Mouse (Mus musculus): ENCODE measurements at regions not wholly inside any gene's neighbourhood (a gene's known extent, or its start where the extent isn't known, plus 50 kb on each side); places are given as distances from the start of the nearest gene placed in this dataset.

DNA sequence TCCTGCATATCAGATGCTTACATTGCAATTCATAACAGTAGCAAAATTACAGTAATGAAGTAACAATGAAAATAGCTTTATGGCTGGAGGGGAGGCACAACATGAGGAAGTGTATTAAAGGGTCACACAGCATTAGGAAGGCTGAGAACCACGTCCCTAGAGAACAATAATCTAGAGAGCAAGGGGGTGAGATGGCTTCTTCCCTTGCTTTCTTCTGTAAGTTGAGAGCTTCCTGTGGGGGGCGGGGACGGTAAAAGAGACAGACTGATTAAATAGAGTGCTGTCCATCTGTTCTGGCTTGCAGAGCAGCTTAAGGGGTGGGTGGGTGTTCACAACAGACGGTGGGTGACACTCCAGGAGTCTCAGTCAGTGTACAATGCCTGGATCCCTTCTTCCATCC lies 68.2 kb upstream of the Lrpprc start:
- TF ChIP-seq POLR2A (IDR thresholded peaks at IDR 0.05; ENCODE audit: extremely low read depth, insufficient read depth, low read length) (no peak), CTCF (IDR thresholded peaks at IDR 0.05; ENCODE audit: low read depth, low read length) (no peak)

Measured in liver, adult 2 months (tissue).